Mouse (Mus musculus) splenic B cell, adult 2 months (primary cell): ENCODE results near the gene Rnf34.

ENCODE experiments used
- DNase-seq: peaks from one replicate; pipeline ENCODE4 v3.0.0-alpha.2; 2011; ENCODE audit warnings: low read depth, low spot score
- H3K27me3 ChIP-seq: 2 replicates; pipeline ENCODE4 v1.6.1; 2012; ENCODE audit warnings: mild to moderate bottlenecking, low read length, moderate library complexity, mixed read lengths; ENCODE audit not compliant: control insufficient read depth, poor library complexity, insufficient read depth, severe bottlenecking
- H3K36me3 ChIP-seq: 2 replicates; pipeline ENCODE4 v1.6.1; 2012; ENCODE audit warnings: mild to moderate bottlenecking, low read length, moderate library complexity, mixed read lengths; ENCODE audit not compliant: control insufficient read depth, poor library complexity, insufficient read depth, severe bottlenecking

Gene Rnf34

DNA sequence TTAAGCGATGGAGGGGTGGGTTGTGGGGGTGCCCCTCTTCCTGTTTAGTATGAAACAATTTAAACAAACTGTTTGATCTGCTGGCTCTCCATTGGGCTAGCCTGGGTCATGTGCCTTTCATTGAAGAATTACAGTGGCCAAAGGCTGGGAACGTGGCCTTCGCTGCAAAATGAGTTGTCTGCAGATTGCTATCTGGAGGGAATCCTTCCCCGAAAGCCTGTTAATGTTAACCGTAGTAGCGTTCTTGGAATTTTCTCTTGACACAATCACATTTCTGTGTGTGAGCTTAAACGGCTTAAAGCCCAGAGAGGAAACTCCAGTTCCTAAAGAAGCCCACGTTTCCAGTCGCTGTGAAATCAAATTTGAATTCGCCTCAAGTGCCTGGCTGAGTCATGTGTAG is 16.9 kb upstream of the Rnf34 start:
- H3K27me3 ChIP-seq, result no peaks in the 10 kb centered on the region
- no peaks in the 10 kb centered on the region for H3K36me3 ChIP-seq
- DNase-seq, result no peak

DNA sequence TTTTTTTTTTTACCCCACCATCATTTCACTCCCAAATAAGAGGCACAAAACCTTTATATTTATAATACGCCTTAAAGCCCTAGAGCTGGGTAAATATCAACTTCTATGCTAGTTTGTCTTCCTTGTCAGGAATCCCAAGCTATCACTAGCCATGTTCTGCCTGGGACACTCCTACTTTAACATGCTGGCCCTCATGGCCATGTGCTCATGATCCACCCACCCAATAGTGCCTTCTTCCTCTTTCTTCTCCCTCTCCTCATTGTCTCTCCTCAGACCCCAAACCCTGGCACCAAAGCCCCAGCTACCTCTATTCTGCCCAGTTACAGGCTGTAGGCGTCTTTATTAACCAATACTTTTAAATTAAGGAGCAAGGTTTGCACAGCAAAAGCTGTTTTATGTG is 8.7 kb upstream of the Rnf34 start:
- Histone ChIP-seq H3K36me3 (no peaks in the 10 kb centered on the region), H3K27me3 (no peaks in the 10 kb centered on the region)
- no peak for DNase-seq

DNA sequence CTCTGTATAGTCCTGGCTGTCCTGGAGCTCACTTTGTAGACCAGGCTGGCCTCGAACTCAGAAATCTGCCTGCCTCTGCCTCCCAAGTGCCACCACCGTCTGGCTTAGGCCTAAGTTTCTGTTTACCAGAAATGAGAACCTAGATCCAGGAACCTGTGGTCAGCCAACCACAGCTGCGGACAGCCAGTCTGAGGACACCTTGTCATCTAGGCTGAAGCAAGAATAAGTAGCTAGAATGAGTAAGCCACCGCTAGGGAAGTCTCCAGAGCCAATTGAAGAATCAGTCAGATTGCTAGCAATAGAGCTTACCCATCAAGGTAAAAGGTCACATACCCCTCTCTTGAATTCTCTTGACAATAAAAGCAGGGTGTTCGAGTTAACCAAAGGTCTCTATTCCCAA is 6.0 kb upstream of the Rnf34 start:
- Histone ChIP-seq H3K36me3 (no peaks in the 10 kb centered on the region), H3K27me3 (no peaks in the 10 kb centered on the region)
- no peak for DNase-seq

DNA sequence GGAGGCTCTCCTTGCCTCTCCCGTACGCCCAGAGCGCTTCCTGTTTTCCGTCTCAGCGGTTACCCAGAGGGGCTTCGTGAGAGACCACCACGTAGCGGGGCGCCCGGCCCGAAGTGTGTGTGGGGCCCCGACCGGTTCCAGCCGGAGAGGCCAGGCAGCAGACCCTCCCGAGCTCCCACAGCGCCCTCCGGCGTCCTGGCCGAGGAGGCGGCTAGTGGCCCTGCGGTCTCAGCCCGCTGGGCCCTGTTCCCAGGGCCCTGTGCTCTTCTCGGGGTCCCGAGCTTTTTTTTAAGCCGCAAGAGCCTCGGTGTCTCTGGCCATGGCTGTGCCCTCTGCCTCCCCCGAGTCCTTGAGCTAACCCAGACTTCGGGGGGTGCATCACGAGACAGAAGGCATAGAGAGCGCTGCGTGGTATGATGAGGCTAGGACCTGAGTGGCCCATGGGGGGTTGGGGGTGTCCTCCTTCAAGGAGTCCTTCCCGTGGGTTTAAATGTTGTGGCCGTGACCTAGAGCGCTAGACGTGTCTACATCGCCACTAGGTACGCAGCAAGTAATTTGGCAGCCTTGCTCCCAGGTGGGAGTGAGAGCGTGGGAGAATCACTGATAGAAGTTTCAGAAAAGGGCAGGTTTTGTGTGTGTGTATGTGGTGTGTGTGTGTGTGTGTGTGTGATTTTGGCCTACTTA is 613 bp downstream of the Rnf34 start:
- no peaks in the 10 kb centered on the region for H3K36me3 ChIP-seq
- DNase-seq, result no peak
- H3K27me3 ChIP-seq, result no peaks in the 10 kb centered on the region

DNA sequence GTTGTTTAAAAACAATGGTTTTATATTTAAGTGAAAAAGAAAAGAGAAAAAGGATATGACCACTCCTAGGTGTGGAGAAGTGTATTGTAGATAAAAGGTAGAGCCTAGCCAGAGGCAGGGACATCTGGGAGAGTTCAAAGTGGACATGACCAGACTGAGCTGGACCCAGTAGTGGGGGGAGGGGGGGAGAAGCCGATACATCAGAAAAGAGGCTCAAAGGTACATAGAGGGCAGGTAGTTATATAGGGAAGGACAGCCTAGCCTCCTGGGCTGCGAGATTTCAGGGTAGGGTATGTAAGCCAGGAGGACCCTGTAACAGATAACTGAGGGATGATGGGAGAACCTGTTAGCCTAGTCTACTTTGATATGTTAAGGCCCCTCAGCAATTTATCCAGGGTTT is 2.8 kb downstream of the Rnf34 start:
- no peaks in the 10 kb centered on the region for H3K36me3 ChIP-seq
- no peaks in the 10 kb centered on the region for H3K27me3 ChIP-seq
- DNase-seq, result no peak

DNA sequence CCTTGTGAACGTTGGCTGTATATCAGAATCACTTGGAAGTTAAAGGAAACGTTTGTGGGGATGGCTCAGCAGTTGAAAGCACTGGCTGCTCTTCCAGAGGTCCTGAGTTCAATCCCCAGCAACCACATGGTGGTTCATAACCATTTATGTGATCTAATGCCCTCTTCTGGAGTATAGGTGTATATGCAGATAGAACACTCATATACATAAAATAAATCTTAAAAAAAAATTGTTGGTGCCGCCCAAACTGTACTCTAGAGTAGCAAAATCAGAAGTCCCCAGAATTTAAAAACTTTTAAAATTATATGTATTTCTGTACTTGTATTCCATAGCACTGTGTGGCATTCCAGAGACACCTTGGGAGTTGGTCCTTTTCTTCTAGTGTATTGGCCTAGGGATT is 6.0 kb downstream of the Rnf34 start:
- H3K36me3 ChIP-seq, result no peaks in the 10 kb centered on the region
- peak; percentile 38 for DNase-seq
- H3K27me3 ChIP-seq, result no peaks in the 10 kb centered on the region

DNA sequence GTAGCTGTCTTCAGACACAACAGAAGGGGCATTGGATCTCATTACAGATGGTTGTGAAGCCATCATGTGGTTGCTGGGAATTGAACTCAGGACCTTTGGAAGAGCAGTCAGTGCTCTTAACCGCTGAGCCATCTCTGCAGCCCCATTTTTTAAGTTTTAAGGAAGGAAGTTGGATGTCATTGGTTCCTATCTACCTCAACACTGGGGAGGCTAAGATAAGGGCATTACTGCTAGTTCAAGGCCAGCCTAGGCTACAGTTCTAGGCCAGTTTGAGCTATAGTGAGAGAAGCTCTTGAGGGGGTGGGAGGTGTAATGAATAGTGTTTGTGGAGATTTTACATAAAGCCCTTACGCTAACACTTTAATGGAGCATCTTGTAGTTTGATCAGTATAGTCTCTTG is 13.2 kb downstream of the Rnf34 start:
- H3K27me3 ChIP-seq, result no peaks in the 10 kb centered on the region
- no peak for DNase-seq
- peaks cover 10% of the 10 kb centered on the region for H3K36me3 ChIP-seq

DNA sequence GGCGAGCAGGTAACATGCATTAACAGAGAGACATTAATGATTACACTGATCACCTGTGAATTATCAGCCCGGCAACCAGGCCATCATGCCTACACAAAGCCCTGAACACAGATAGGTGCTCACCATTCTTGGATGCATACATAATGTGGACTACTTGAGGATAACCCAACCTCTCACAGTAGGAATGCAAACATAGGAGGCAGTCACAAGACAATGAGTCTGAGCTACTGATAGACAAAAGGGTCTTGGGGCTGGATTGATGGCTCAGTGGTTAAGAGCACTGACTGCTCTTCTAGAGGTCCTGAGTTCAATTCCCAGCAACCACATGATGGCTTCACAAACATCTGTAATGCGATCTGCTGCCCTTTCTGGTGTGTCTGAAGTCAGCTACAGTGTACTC is 22.8 kb downstream of the Rnf34 start:
- DNase-seq, result no peak
- no peaks in the 10 kb centered on the region for H3K27me3 ChIP-seq
- peaks cover 14% of the 10 kb centered on the region for H3K36me3 ChIP-seq

DNA sequence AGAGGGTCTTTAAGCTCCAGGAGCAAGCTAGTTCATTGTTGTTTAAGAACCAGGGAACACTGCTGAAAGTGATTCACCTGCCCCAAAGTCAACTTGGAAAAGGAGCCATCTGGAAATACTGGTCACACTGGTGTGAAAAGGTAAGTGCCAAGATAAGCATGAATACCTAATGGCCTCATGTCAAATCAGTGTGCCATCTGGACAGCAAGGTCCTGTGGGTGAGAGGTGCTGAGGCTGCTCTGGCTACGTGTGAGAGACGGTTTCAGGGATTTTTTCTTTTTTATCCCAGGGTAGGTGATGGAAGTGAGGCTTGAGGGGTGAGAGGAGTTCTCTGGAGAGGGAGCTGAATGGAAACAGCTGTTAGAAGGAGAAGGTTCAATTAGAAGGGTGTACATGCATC is 23.7 kb downstream of the Rnf34 start:
- H3K27me3 ChIP-seq, result no peaks in the 10 kb centered on the region
- DNase-seq, result no peak
- H3K36me3 ChIP-seq, result peaks cover 14% of the 10 kb centered on the region

DNA sequence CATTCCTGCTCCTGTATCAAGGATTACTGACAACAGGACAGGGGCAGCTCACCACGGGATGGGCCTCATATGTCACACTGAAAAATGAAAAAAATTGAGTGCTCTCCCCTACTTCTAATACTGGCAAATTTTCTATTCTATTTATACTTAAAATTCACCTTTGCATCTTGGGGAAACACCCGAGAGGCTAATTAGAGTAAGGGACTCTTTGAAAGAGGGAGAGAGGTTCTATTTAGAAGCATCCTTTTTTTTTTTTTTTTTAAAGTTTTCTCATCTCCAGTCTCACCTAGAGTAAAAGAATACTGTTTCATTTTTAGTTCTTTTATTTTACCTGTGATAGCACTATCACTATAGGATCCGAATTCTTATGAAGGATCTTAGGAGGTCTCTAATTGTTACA is 24.5 kb downstream of the Rnf34 start:
- no peaks in the 10 kb centered on the region for H3K27me3 ChIP-seq
- no peak for DNase-seq
- peaks cover 11% of the 10 kb centered on the region for H3K36me3 ChIP-seq

DNA sequence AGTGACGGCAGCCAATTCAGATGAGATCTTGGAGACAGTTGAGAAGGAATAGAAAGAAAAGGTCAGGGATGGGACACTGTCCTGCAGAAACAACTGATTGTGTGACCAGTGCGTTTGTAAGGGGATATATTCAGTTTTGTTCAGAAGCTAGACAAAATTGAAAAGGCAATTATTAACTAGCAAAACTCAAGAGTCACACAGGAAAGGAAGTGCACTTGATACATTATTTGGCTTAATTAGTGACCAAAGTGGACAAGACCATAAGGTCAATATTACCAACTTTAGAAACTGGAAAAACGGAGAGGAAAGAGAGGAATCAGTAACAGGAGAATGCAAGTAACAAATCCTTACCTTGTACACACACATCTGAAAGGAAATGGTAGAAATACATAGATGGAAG is 26.8 kb downstream of the Rnf34 start:
- Histone ChIP-seq H3K36me3 (peaks cover 12% of the 10 kb centered on the region), H3K27me3 (no peaks in the 10 kb centered on the region)
- no peak for DNase-seq

DNA sequence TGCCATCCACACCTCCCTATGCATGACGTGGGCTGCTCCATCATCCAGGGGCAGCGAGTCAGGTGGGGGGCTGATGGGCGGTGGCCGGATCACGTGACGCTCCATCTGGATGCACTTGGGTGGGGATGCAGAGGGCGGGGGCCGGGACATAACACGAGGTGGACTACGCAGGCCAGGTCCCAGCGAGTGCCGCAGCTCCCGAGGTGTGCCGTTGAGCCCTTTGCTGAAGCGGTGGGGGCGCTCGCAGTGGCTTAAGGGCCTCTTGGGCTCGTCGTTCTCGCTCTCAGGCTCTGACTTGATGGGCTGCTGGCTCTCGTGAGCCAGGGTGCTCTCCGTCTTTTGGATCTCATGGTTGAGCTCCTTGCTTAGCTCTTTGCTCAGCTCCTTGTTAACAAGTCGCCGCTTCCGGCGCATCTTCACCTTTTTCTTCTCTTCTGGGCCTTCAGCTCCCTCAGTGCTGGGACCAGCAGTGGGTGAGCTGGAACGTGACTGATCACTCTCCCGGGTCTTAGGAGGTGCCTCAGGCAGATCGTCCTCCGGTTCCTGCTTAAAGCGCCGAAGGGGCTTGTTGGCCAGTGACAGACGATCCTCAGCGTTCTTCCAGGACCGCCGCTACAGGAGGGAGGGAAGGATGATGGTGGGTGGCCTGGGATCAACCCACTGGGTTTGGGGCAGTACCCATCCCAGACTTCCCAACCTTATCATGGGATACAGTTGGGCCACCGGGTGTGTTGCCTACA is 30.6 kb downstream of the Rnf34 start:
- Histone ChIP-seq H3K36me3 (peaks cover 8% of the 10 kb centered on the region), H3K27me3 (no peaks in the 10 kb centered on the region)
- no peak for DNase-seq

DNA sequence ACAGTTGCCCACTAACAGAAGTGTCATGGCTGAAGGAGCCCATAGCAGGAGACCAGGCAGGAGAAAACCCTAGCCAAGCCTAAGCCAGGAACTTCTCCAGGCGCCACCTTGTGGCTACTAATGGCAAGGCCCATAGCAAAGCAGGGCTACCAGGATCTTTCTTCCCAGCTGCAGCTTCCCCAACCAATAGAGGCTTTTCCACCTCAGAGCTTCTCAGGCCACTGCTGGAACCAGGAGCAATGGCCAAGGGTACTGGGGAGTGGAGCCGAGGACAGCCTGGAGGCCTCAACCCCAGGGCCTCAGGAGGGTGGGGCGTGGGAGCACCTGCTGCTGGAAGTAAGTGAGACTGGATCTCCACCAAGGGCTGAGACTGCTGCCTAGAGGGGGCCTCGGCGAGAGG is 31.5 kb downstream of the Rnf34 start:
- peak; percentile 73 for DNase-seq
- Histone ChIP-seq H3K27me3 (no peaks in the 10 kb centered on the region), H3K36me3 (peaks cover 8% of the 10 kb centered on the region)

DNA sequence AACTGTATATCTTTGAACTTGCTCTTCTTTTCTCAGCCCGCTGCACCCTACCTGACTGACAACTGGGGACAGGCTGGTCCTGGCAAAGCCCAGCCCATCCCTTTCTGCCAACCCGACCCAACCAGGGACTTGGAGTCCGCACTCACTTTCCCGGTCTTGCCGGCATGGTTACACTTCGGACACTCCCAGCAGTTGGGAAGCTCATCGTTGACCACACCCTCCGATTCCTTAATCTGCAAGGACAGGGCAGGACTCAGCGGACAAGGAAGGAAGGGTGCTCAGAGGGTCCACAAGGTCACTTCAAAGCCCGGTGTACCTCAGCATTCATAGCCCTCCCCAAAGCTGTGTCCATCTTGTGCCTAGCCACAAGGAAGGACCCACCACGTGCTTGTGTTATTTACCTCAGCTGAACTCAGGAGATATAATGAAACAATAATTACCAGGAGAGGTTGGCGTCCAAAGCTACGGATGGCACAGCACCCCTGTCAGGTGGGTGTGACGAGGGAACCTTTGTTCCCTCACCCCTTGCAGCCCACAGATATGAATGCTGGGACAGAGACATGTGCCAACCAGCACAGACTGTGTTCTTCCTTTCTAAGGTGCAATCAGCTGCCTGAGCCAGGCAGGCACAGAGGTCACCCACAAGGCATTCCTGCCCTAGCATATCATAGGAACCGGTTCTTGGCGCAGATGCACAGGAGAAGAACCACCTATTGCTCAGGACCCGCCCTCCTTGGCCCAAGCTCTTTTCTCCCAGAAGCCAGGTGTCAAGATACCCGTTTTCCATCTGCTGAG is 32.6 kb downstream of the Rnf34 start:
- DNase-seq, result no peak
- H3K27me3 ChIP-seq, result no peaks in the 10 kb centered on the region
- H3K36me3 ChIP-seq, result peaks cover 5% of the 10 kb centered on the region

DNA sequence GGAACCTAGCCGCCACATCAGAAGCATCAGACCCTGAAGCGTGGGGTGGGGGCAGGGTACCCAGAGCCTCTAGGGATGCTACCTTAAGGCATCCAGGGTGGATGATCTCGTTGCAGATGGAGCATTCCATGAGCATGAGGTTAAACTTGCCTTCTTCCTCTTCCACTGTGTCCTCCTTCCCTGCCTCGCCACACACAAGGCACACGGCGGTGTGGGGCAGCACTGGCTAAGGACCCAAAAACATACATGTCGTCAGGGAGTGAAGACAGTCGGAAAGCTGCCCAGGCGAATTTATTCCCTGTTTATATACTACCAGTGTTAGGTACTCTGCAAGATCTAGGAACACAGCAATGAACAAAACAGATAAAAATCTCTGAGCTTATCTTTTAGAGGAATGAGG is 33.4 kb downstream of the Rnf34 start:
- no peaks in the 10 kb centered on the region for H3K27me3 ChIP-seq
- peaks cover 5% of the 10 kb centered on the region for H3K36me3 ChIP-seq
- DNase-seq, result no peak
